Mouse (Mus musculus) neural tube, embryonic 14.5 days (tissue): ENCODE data around the gene Pigl. TPM values are rescaled to one million over a fixed set of nuclear protein-coding genes. Genes with fewer than 3 reads are reported as not detected.

Experiments
- ATAC-seq: fragments of 200-750 bp; cut with Nextera tagmentation; 2 replicates; pipeline ENCODE4 v1.8.0; 2017; ENCODE audit warnings: low read depth, mild to moderate bottlenecking, moderate TSS enrichment, moderate library complexity
- H3K27ac ChIP-seq: fragments of 300-500 bp; sonication (generic); 2 replicates; pipeline ENCODE4 v1.5.1; 2014; ENCODE audit warnings: low read depth, mild to moderate bottlenecking, control low read depth, low read length, moderate library complexity, mixed read lengths
- H3K27me3 ChIP-seq: fragments of 300-500 bp; sonication (generic); 2 replicates; pipeline ENCODE4 v1.6.1; 2014; ENCODE audit warnings: low read length; ENCODE audit not compliant: control insufficient read depth, insufficient read depth
- H3K36me3 ChIP-seq: fragments of 300-500 bp; sonication (generic); 2 replicates; pipeline ENCODE4 v1.6.1; 2014; ENCODE audit warnings: low read length, mixed read lengths; ENCODE audit not compliant: control insufficient read depth, insufficient read depth
- H3K4me1 ChIP-seq: fragments of 300-500 bp; sonication (generic); 2 replicates; pipeline ENCODE4 v1.6.1; 2014; ENCODE audit warnings: low read length; ENCODE audit not compliant: control insufficient read depth, insufficient read depth
- H3K4me2 ChIP-seq: fragments of 300-500 bp; sonication (generic); 2 replicates; pipeline ENCODE4 v1.6.1; 2014; ENCODE audit warnings: mild to moderate bottlenecking, low read depth, low read length, control low read depth
- H3K4me3 ChIP-seq: fragments of 300-500 bp; sonication (generic); 2 replicates; pipeline ENCODE4 v1.5.1; 2014; ENCODE audit warnings: low read depth, low read length, control low read depth, mixed read lengths
- H3K9ac ChIP-seq: fragments of 300-500 bp; sonication (generic); replicated peaks from 2 replicates; pipeline ENCODE4 v1.6.1; 2014; ENCODE audit warnings: low read depth, mild to moderate bottlenecking, control low read depth, low read length, mixed read lengths
- H3K9me3 ChIP-seq: fragments of 300-500 bp; sonication (generic); 2 replicates; pipeline ENCODE4 v1.6.1; 2016; ENCODE audit warnings: low read length; ENCODE audit not compliant: control insufficient read depth
- WGBS: fragments of 180-500 bp; shearing (Covaris S2); extraction: QIAGEN DNeasy Blood & Tissue Kit; methylation state at CpG from one replicate; pipeline ENCODE4 v1.1.7; 2014; 5-methylcytosine and 5-hydroxymethylcytosine counted together
- polyA plus RNA-seq: library from polyadenylated mRNA; unstranded; fragments of >200 nt; fragmentation: Nextera tagmentation; extraction: Ambion mirVana; gene quantifications from 2 replicates; pipeline ENCODE4 v1.2.1, GENCODE M21; 2014

The Pigl gene
- polyA plus RNA-seq, 1 experiment from 2014 or later: 10.4 TPM

DNA sequence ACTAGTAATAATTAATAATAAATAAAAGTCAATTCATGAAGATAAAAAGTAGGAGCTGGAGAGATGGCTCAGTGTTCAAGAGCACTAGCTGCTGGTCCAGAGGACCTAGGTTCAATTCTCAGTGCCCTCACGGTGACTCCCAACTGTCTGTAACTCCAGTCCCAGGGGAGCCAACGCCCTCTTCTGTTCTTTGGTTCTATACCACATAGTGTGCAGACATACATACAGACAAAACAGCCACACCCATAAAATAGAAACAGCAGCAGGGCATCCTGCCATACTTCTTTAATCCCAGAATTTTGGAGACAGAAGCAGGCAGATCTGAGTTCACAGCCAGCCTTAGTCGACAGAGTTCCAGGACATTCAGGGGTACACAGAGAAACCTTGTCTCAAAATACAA lies 85.7 kb downstream of the Pigl start:
- Histone ChIP-seq H3K9me3 (no peaks in the 10 kb centered on the region), H3K36me3 (no peaks in the 10 kb centered on the region), H3K9ac (no peak overlapping the region), H3K27ac (no peak overlapping the region), H3K4me3 (no peak overlapping the region), H3K4me2 (no peak overlapping the region), H3K4me1 (peaks cover 5% of the 10 kb centered on the region), H3K27me3 (no peaks in the 10 kb centered on the region)
- ATAC-seq: no peak
- WGBS: 89% methylated on average over 3 of the region's 3 CpGs

DNA sequence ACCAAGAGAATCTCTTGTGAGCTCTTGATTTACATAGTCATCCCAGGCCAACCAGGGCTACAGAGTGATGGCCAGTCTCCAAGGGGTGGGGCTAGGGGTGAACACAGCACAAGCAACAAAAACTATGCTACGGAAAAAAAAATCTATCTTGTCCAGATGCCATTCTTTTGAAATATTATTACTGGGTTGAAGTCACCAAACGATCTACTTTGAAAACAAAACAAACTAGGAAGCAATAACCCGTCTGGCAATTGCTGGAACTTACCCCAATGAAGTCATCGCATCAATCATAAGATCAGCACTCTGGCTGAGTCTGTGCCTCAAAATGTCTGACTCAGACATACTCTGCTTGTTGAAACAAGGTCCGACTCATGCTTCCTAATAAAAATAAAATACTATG lies 91.5 kb downstream of the Pigl start:
- peak overlapping the region; percentile 100 for H3K27ac ChIP-seq
- 13% methylated on average over 5 of the region's 5 CpGs for whole genome bisulfite sequencing
- peak overlapping the region; percentile 95 for H3K9ac ChIP-seq
- H3K27me3 ChIP-seq: no peaks in the 10 kb centered on the region
- no peaks in the 10 kb centered on the region for H3K9me3 ChIP-seq
- peak overlapping the region; percentile 99 for H3K4me2 ChIP-seq
- peaks cover 10% of the 10 kb centered on the region for H3K36me3 ChIP-seq
- H3K4me3 ChIP-seq: peak overlapping the region; percentile 77
- ATAC-seq: no peak
- peaks cover 25% of the 10 kb centered on the region for H3K4me1 ChIP-seq

DNA sequence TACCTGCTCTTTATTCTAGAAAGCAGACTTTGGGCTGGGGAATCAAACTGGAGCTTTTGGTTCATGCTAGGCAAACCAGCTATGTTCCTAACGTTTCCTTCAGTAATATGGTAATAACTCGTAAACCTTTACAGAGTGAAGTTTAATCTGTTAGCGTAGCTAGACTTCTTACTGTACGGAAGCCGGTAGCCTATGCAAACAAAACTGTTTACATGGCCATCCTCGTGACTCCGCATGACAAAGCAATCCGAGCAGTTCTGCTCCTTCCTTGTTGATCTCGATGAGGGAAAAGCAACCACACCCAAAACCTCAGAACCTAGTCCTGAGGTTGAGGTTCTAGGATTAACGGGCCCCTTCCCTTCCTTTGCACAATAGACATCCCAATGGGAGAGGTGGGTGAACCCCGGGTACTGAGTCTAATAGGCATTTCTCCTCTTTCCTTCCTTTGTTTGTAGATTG lies 92.0 kb downstream of the Pigl start:
- Histone ChIP-seq H3K4me2 (peak overlapping the region; percentile 99), H3K36me3 (peaks cover 10% of the 10 kb centered on the region), H3K4me1 (peaks cover 29% of the 10 kb centered on the region), H3K9ac (peak overlapping the region; percentile 95), H3K9me3 (no peaks in the 10 kb centered on the region), H3K4me3 (peak overlapping the region; percentile 77), H3K27me3 (no peaks in the 10 kb centered on the region), H3K27ac (peak overlapping the region; percentile 100)
- WGBS: 2% methylated on average over 11 of the region's 11 CpGs
- peak; percentile 19; the same call in 1 of the 2 replicates for ATAC-seq

DNA sequence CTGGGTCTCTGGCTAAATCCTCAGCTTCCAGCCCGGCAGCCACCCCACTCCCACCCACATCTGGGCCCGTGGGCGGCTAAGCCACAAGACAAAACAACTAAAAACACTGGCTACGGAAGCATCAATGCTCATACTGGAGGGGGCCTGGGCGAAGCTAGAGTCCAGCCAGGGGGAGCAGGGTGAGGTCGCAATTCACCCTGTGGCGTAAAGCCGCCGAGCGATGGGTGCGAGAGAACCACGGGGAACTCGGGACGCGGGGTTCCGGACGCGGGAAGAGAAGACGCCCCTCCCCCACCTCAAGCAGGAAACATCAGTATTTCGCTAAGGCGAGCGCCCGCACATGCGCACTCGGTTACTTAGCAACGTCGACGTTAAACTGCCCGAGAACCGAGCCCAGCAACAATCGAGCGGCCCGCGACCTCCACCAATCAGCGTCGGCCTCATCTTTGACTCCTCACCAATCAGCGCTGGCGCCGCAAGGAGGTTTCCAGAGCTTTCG lies 92.5 kb downstream of the Pigl start, which contains the start of gene Ubb:
Gene Ubb (plus strand): TSS at position 445 of the 499 bp plus-strand sequence.
- Histone ChIP-seq H3K4me2 (peak within 1 kb of the TSS; percentile 99), H3K9ac (peak within 1 kb of the TSS; percentile 95), H3K36me3 (peaks cover 10% of the 10 kb centered on the region), H3K4me1 (peaks cover 30% of the 10 kb centered on the region), H3K4me3 (peak within 1 kb of the TSS; percentile 77), H3K9me3 (no peaks in the 10 kb centered on the region), H3K27me3 (no peaks in the 10 kb centered on the region), H3K27ac (peak within 1 kb of the TSS; percentile 100)
- WGBS: 0% methylated on average over 40 of the region's 40 CpGs
- peak; percentile 96 for ATAC-seq

DNA sequence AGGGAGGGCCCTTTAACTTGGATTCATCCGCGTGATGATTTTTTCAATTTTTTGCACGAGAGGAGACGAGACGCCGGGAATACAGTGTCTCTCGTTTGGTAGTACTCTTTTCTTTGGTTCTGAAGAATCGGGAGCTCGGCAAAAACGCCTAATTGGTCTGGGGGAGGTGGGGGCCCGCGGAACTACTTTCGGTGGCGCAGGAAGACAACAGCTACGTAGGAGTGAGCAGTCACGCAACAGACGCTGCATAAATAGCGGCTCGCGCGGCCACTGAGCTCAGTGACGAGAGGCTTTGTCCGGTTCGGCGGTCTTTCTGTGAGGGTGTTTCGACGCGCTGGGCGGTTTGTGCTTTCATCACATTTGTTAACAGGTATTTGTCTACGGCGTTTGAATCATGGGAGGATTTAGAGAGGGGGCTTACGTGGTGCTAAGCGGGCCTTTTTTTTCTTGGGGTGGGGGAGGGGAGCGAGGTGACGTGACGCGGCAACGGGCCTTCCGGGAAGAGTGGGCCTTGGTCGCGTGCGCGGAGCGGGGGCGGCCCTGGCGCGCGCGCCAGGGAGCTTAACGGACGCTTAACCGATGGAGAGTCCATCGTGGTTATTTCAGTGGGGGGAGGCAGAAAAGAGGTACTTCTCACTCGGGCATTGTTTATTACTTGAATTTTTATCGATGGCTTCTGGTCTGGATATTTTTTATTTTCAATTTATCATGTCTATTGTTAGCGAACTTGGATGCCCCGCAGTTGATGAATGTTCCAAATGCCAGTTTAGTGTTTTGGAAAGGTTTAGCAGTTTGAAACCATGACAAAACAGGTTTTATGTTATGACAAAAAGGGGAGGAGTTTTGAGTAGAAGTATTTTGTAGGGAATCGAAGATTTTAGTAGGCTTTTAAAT lies 93.2 kb downstream of the Pigl start:
- H3K27ac ChIP-seq: peak overlapping the region; percentile 100
- H3K9me3 ChIP-seq: no peaks in the 10 kb centered on the region
- H3K9ac ChIP-seq: peak overlapping the region; percentile 95
- ATAC-seq: peak; percentile 84
- peaks cover 30% of the 10 kb centered on the region for H3K4me1 ChIP-seq
- peak overlapping the region; percentile 99 for H3K4me2 ChIP-seq
- H3K4me3 ChIP-seq: peak overlapping the region; percentile 77
- H3K36me3 ChIP-seq: peaks cover 10% of the 10 kb centered on the region
- WGBS: under 1% methylated on average over 57 of the region's 58 CpGs
- no peaks in the 10 kb centered on the region for H3K27me3 ChIP-seq

DNA sequence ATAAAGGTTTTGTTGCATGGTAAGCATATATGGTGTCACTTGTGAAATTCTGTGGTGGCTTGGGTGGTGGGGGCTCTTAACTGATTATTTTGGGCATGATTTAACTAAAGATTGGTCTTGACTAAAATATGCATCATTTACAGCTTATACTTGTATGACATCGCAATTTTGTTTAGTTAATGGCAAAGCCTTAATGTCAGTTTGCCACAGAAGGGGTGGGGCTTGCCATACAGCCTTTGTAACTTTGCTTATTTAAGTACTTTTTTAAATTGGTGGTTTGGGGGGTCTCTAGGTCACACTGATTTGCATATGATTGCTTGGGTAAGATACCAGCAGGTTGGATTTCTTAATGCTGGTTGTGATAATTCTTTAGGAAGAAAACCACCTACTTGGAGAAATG lies 94.9 kb downstream of the Pigl start:
- Histone ChIP-seq H3K4me1 (peaks cover 30% of the 10 kb centered on the region), H3K36me3 (peaks cover 10% of the 10 kb centered on the region), H3K9ac (peak overlapping the region; percentile 37), H3K27me3 (no peaks in the 10 kb centered on the region), H3K4me3 (peak overlapping the region; percentile 52), H3K9me3 (no peaks in the 10 kb centered on the region), H3K27ac (no peak overlapping the region), H3K4me2 (peak overlapping the region; percentile 100)
- no peak for ATAC-seq
- 29% methylated on average over 1 of the region's 1 CpGs for WGBS

DNA sequence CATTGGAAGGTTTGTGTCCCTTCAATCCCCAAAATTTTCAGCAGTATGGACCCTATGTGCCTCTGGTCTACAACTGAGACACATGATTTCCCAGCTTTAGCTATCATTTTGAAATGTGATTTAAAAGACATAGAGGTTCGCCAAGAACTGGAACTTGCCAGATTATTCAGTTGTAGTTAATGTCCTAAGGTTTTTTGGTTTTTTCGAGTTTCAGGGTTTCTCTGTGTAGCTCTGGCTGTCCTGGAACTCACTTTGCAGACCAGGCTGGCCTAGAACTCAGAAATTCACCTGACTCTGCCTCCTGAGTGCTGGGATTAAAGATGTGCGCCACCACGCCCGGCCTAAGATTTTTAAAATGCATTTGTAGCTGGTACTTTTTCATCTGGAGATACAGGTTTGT lies 95.4 kb downstream of the Pigl start:
- ATAC-seq: no peak
- H3K27ac ChIP-seq: no peak overlapping the region
- H3K4me2 ChIP-seq: peak overlapping the region; percentile 100
- peak overlapping the region; percentile 52 for H3K4me3 ChIP-seq
- H3K4me1 ChIP-seq: peaks cover 30% of the 10 kb centered on the region
- peaks cover 10% of the 10 kb centered on the region for H3K36me3 ChIP-seq
- H3K9me3 ChIP-seq: no peaks in the 10 kb centered on the region
- H3K9ac ChIP-seq: peak overlapping the region; percentile 37
- no peaks in the 10 kb centered on the region for H3K27me3 ChIP-seq
- 84% methylated on average over 5 of the region's 5 CpGs for WGBS

DNA sequence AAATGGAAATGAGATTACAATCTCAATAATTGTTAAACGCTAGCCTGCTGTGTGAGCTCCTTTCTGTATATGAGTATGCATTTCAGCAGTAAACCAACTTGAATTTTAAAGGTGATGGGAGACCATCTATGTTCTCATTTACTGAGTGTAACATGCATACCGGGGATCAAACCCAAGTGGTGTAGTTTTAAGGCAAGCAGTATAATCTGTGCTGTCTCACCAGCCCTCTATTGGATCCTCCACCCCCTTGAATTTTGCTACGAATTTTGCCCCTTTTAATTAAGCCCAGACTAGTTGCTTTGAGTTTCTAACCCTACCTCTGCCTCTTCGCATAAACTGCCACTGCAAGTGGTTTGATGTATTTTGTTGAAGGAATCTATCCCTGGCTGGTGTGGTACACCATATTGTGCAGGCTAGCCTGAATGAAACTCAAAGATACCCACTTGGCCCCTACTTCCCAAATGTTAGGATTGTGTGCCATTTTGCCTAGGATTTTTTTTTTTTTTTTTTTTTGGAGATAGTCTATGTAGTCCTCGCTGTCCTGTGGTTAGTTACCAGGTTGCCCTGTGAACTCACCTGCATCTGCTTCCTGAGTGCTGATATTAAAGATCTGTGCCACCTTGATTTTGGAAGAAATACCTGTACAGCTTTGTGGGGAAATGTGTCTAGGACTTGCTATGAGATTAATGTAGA lies 96.0 kb downstream of the Pigl start:
- Histone ChIP-seq H3K36me3 (peaks cover 10% of the 10 kb centered on the region), H3K4me2 (peak overlapping the region; percentile 100), H3K9me3 (no peaks in the 10 kb centered on the region), H3K4me1 (peaks cover 27% of the 10 kb centered on the region), H3K4me3 (peak overlapping the region; percentile 52), H3K27ac (no peak overlapping the region), H3K27me3 (no peaks in the 10 kb centered on the region), H3K9ac (0 out of 2 replicates have a peak overlapping the region, but pooled peaks have one; percentile 37)
- no peak for ATAC-seq
- WGBS: 74% methylated on average over 5 of the region's 5 CpGs
